Mouse (Mus musculus) MEL-GATA-1-ER (cell line): ENCODE data around the gene Olfr338.
"Not testable (repeated sequence)": the region's sequence is repeated elsewhere in the genome, so short reads cannot be mapped to it uniquely, and the experiment has no call there.

Experiments
- DNase-seq: peaks from one replicate; pipeline ENCODE4 v3.0.0-alpha.2; 2012; ENCODE audit warnings: low read depth; ENCODE audit errors: extremely low read depth

The Olfr338 gene

GRCm38 (mm10) chr2:36373219-36373618, at the start of gene Olfr338:
Gene Olfr338, plus strand, starts transcription at chr2:36373519.
- DNase-seq: no peak

GRCm38 (mm10) chr2:36415174-36415573, 41.9 kb downstream of the Olfr338 start:
- not testable (repeated sequence) for DNase-seq

GRCm38 (mm10) chr2:36415591-36415990, 42.3 kb downstream of the Olfr338 start:
- DNase-seq: not testable (repeated sequence)

- DNase-seq: no peak
Measured at GRCm38 (mm10) chr2:36418647-36419046, 45.3 kb downstream of the Olfr338 start, which contains the start of gene Olfr339. Gene Olfr339, plus strand, starts transcription at chr2:36418947.
